Mouse (Mus musculus): ENCODE measurements around the gene Cdkl5.
"Not testable (repeated sequence)": the region's sequence is repeated elsewhere in the genome, so short reads cannot be mapped to it uniquely, and the experiment has no call there.

The Cdkl5 gene

DNA sequence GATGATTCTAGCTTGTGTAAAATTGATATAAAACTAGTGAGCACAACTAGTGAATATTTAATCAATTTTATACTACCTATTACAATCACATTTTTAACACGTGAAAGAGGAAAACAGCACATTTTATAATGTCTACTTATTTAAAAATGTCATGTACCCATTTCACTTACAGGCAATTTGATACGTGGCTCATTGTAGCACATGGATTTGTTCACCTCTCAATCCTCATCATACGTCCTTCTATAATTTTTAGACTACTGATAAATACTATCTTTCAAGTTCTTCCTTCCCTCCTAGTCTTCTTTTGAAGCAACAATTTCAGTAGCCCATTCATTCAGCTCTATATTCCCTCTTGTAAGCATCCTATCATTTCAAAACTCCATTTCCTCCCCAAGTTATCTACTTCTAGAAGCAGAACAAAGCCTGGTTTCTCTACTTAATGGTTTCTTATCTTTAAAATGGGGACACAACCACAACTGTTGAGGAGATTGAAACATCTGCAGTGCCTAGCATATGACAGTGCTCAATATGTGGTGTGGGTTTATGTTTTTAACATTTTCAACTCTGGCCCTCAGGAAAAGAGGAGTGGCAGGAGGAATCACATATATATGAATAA lies 75.4 kb downstream of the Cdkl5 start:
- peak in 1 of 2 experiments; percentile 11 for DNase-seq (ENCODE audit: inconsistent age in 2 of 2, low spot score in 1 of 2)

DNA sequence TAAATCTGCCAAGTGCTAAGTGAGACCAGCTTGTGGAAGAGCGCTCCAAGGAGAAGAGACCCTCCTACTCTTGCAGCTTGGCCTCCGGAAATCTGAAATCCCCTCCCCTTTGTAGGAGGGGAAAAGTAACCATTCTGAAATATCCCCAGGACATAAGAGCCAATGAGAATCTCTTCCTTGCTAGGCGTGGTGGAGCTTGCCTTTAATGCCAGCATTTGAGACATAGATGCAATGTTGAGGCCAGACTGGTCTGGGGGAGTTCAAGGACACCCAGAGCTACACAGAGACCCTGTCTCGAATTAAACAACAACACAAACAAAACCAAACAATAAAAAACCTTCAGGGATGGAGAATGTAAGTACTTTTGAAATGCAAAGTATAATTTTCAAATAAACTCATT lies 87.6 kb downstream of the Cdkl5 start, which contains the start of gene Gja6:
Gene Gja6, minus strand, starts transcription at position 101 of the 400 bp plus-strand sequence.
- DNase-seq (ENCODE audit: inconsistent age in 2 of 2, low spot score in 1 of 2): no peak

DNA sequence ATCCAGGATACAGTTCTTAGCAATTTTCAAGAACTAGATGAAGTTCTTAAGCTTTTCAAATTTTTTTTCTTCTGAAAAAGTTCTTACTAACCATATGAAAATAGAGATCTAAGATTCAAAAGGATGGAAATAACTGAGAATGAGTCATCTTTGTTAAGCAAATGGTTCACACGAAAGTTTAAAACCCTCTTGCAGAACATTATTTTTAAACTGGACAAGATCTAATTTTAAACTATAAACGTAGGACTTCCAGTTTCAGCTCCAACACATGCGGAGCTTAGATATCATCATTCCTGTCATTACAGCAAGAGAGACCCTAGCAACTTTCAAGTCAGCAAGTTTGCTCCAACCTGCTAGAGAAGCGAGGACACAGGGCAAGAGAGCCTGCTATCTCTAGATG lies 88.0 kb downstream of the Cdkl5 start:
- DNase-seq (ENCODE audit: inconsistent age in 2 of 2, low spot score in 1 of 2): no peak

DNA sequence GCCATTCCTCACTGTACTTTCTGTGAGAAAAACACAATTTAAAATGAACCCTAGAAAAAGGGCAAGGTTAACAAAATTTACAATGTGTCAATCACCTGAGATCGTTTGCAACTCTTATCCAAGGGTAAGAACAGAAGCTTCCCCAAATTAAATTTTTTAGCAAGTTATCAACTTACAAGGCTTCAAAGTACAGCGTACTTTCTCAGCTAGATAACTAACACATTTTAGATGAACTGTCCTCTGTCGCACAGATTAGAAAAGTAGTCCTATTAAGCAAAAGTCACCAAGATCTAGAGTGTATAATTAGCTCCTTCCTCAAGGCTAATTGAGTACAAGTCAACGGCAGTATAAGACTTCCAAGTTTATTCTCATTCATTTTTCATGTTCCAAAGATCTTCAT lies 88.6 kb downstream of the Cdkl5 start:
- no peak for DNase-seq (ENCODE audit: inconsistent age in 2 of 2, low spot score in 1 of 2)

DNA sequence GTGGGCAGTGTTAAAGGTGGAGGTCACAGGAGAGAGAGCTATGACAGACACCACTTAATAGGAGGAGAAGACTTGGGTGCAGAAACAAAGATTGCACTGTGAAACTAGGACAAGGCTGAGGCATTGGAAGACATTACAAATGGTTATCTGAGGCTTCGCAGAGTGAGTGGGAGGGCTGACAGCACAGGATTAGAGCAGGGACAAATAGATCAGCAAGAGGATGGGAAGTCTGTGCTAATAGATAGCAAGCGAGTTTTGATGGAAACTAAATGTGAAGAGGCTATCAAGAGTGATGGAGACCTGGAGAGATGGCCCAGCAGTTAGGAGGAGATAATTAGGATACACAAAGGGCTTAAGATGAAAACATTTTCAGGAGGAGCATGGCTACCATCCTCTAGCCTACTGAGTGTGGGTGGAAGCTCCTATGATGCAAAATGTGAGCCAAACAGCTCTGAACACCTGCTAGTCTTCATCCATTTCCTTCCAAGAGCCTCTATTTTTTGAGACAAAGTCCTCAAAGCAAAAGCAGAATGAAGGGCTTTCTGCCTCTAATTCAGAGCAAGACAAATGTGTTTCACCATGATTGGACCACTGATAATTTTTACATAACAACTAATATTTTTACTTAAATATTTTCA lies 89.3 kb downstream of the Cdkl5 start:
- peak in 1 of 2 experiments; percentile 46 for DNase-seq (ENCODE audit: inconsistent age in 2 of 2, low spot score in 1 of 2)

DNA sequence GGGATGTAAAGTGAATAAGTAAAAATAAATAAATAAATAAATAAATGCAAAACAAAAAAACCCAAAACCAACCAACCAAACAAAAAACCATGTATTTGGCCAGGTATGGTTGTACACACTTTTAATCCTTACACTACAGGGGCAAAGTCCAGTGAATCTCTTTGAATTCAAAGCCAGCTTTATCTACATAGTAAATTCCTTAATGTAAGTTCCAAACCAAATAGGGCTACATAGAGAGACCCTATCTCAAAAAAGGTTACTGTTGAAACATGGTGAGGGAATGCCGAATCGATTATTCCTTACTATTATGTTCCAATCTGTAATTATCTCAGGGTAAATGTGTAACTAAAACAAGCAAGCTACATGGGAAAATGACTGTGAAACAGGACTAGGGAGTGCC lies 93.4 kb downstream of the Cdkl5 start:
- no peak for DNase-seq (ENCODE audit: inconsistent age in 2 of 2, low spot score in 1 of 2)

DNA sequence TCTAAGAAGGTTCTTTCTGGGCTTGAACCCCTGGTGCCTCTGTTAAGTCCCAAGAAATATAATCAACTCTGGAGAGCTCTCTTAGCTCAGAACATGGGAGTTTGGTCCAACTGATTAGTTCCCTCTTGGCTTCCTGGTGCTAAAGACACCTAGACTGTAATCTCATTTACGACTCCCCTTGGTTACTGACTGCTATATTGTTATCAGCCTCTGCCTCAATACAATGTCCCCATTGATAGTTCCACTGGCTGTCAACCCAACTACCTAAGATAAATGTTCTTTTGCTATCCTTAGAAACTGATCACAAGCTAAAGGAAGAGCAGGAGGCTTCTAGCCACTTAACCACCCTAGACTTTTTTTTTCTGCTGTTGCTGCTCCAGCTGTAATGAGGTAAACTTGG lies 102.4 kb downstream of the Cdkl5 start:
- DNase-seq (ENCODE audit: inconsistent age in 2 of 2, low spot score in 1 of 2): no peak

DNA sequence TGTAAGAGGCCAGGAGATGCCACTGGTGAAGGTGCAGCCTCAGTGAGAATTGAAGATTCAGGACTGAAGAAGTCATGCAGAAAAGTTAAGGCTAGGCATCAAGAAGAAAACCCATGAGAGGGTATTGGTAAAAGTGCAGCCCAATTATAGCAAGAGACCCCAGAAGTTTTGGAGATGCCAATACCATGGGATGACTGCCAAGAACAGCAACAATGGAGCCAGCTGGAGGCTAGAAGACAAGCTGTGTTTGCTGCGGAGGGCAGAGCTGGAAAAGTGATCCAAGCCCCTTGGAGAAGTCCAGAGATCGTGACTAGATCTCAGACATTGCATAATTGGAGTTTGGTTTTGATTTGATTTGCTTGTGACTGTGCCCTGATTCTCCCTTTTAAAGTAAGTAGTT lies 108.2 kb downstream of the Cdkl5 start:
- DNase-seq (ENCODE audit: inconsistent age in 2 of 2, low spot score in 1 of 2): no peak

DNA sequence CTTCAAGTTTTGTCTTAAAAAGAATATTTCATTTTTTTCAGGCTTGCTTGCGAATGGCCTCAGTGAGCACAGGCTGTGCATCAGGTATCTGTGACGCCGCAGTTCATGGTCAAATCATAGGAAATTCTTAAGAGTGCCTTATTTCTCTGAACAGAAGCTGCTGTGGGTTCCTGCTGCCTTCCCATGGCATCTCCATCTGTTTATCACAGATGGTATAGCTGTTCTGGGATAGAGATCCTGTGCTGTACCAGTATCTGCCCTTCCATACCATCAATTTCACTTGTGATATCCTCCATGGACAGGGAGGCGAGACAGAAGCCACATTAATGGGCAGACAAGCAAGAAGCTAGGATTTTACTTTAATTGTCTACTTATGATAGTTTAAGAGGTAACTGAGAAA lies 127.9 kb downstream of the Cdkl5 start:
- no peak for DNase-seq (ENCODE audit: inconsistent age in 2 of 2, low spot score in 1 of 2)

DNA sequence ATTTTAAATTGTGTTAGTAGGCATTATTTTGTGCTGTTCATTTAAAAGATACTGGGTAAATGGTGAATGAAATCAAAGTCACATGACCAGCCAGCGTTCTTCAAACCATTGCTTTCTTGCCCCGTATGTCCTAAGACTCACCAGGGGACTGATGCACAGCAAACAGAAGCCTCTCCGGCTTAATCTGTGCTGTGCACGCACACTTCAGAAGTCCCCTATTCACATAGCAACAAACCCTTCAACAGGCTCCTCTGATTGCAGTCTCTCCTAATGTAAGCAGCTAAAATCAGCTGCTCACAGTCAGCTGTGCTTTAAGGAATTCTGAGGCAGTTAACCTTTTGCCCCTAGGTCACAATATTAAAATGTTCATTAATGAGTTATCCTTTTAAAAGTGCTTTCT lies 129.5 kb downstream of the Cdkl5 start:
- no peak for DNase-seq (ENCODE audit: inconsistent age in 2 of 2, low spot score in 1 of 2)

DNA sequence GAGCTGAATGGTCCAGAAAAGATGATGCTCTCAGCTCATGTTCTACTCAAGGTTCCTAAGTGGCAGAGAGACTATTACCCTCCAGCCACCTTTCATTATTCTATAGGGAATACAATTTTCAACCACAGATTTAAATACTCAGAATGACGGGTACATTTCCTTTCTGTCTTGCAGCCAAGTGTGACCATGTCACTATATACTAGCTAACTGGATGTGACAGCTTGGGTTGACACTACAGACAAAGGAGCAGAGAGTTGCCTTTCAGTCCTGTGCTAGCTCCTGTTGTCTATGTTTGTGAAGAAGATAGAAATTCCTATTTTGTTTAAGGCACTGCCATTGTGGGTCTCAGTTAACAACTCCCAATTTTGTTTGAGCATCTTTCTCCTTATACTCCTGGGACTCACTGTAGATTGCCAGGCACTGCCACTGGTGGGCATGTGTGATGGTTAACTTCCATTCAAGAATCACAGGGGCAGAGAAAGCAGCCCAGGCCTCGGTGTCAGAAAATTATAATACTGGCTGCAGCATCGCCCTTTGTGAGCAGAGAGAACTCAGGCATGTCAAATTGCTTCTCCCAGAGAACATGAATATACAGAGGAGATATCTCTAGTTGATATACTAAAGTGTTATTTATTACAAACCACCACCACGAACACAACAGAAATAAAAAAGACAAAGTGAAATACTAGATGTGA lies 130.7 kb downstream of the Cdkl5 start:
- no peak for DNase-seq (ENCODE audit: inconsistent age in 2 of 2, low spot score in 1 of 2)

DNA sequence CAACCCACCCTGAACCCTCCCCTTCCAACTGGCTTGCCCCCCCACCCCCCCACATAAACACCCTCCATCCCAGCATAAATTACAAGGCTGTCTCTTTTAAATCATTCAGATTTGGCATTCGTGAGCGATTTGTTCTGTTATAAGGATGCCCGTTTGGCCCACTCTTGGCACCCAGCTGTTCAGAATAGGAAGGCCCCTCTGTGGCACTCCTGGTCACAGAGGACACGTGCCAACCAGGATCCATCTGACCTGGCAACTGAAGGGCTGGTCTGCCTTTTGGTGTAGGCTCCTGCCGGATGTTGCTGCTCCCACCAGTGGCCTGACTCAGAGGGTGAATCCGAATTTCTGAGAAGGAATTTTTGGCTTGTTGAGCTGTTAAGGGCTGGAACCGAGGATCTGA lies 186.3 kb downstream of the Cdkl5 start:
- no peak for DNase-seq (ENCODE audit: inconsistent age in 2 of 2, low spot score in 1 of 2)

DNA sequence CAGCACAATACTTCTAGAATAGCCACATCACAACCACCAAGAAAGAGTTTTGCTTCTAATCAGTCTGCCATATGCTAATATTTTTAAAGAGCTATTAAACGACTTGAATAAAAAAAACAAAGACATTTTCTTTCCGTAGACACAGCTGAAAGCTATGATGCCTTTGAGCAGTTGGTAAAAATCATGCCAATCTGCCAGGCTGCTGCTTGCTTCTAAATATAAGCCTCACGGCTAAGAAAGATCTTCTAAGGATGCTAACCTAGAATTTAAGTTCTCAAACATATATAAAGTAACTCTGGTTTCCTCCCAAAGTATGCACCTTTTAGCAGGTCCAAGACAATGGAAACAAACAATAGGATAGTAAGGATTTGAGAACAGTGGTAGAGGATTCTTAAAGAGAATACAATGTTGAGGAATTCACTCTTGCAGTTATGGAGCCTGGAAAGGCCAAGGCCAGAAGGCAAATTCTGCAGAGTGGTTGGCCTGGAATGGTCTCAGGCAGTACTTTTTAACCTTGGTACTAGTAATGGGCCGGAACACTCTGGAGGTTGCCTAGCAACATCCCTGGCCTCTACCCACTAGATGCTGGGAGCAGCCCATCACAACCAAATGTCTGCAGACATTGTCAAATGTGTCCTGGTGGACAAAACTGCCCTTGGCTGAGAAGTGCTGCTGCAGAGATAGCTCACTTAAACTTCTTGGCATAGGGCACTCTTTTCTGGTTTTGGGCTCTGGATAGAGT lies 189.9 kb downstream of the Cdkl5 start:
- DNase-seq (ENCODE audit: inconsistent age in 2 of 2, low spot score in 1 of 2): peak; percentile 73 to 76

DNA sequence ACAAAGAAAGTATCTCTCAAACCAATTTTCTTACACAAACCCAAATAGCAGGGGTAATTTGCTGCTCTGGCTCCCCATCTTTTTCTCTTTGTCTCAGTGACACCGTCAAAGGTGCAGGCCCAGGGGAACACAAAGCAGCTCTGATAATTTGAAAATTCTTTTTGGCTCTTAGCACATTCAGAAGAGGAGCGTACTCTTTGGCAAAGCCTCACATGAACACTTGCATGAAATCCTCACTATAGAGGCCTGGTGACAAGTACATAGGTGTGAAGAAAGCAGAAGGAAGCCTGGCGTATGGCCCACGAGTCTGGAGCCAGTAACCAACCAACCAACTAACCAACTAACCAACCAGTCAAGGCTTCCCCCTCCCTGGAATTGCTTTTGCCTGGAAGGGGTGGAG lies 199.6 kb downstream of the Cdkl5 start:
- no peak for DNase-seq (ENCODE audit: inconsistent age in 2 of 2, low spot score in 1 of 2)

DNA sequence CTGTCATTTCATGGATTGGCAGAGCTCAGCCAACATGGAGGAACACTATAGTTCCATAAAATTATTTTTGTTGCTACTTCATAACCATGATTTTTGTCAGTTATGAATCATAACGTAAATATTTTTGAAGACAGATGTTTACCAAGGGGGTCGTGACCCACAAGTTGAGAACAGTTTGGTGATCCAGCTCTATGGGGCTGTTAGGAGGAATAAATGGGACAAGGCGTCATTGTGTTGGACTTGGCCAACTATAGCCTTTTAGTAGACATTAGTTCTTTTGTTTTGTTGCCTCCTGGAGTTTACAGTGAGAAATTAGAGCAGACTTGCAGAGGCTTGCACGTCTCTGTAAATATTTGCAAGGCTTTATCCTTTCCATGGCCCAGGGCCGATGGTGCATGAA lies 212.2 kb downstream of the Cdkl5 start:
- no peak for DNase-seq (ENCODE audit: inconsistent age in 2 of 2, low spot score in 1 of 2)

DNA sequence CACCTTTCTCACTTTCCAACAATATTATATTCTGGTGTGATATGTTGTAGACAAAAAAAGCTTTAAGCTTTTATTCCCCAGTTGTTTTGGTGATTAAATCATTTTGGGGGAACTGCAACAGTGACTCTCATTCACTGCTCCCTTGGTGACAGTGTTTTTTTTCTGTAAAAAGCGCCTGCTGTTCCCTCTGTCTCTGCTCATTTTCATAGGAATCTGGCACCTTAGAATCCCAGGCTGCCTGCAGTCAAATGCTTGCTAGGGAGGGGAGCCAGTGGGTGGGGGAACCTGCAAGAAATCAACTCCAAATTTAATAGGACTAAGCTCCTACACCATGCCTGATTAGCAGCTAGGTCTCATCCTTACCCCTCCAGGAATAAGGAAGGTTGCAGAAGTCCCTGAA lies 221.5 kb downstream of the Cdkl5 start:
- no peak for DNase-seq (ENCODE audit: inconsistent age in 2 of 2, low spot score in 1 of 2)

DNA sequence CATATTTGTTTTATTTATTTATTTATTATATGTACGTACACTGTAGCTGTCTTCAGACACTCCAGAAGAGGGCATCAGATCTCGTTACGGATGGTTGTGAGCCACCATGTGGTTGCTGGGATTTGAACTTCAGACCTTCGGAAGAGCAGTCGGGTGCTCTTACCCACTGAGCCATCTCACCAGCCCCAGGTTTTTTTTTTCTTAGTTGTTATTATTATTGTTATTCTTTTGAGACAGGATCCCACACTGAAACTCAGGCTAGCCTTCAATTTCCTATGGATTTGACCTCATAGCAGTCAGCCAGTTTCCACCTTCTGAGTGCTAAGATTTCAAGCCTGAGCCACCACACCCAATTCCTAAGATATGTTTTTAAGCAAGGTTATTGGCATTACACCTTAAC lies 224.9 kb downstream of the Cdkl5 start:
- not testable (repeated sequence) for DNase-seq (ENCODE audit: inconsistent age in 2 of 2, low spot score in 1 of 2)

DNA sequence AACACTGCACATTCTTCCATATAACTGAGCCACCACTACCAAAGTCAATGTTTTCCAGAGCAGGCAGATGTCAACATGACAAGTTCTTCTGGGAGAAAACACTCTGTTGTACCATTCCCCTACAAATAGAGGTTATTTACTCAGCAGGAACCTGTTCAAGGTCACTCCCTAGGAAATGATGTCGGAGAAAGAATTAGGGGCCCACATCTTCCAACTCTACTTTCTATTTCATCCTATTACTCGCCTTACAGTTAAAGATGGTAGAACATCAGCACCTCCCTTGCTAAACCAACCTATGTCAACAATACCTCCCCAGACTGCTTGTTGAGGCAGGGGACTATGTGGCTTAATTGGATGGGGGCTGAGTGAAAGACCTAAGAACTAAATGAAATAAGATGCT lies 226.8 kb downstream of the Cdkl5 start, which contains the start of gene Rs1:
Gene Rs1, plus strand, starts transcription at position 301 of the 400 bp plus-strand sequence.
- DNase-seq (ENCODE audit: inconsistent age in 2 of 2, low spot score in 1 of 2): no peak

DNA sequence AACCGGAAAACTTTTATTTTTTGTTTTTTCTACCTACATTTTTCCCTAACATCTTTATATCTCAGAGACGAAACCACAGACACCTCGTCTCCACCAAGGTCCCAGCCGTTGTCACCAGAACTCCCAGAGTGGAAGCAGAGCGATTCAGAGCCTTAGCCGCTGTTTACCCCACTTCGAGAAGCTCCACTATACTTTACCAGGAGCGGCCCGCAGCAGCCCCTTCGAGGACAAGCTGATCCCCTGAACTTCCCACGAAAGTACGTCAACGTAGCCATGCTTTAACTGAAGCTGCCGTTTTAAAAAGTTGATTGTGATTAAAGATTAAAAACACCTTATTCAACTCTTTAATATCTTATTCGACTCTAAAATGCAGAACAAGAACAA lies 228.3 kb downstream of the Cdkl5 start:
- DNase-seq (ENCODE audit: inconsistent age in 2 of 2, low spot score in 1 of 2): no peak

DNA sequence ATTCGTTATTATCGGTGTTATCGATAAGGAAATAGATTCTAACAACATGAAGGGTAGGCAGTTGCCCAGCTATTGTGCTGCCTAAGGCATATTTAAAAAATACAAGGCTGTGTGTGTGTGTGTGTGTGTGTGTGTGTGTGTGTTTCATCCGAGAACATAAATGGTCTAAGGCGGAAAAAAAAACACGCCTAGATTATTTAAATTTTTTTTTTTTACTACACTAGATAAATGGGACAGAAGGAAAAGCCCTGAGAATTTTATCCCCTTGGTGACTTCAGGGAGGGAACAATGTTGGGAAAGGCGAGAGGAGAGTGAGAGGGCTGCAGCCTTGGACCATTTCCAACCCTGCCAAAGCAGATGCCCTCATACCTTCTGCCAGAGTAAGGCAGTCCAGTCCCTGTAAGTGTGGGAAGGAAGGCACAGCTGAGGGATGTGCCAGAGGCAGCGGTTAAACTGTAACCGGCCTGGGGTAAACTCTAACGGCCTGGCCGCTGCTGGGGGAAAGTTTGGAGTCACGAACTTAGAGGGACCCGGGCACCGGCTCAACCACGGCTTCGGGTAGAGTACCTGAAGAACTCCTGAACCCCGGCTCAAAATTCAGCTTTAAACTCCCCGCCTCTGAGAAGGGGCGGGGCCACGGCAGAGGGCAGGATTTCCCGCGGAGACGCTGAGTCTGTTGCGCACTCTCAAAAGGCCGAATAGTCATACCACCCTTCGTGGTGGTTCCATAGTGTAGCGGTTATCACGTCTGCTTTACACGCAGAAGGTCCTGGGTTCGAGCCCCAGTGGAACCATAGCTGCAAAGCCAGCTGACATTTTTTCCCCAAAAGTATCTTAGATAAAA lies 228.9 kb downstream of the Cdkl5 start:
- peak; percentile 92 to 98 for DNase-seq (ENCODE audit: inconsistent age in 2 of 2, low spot score in 1 of 2)

DNA sequence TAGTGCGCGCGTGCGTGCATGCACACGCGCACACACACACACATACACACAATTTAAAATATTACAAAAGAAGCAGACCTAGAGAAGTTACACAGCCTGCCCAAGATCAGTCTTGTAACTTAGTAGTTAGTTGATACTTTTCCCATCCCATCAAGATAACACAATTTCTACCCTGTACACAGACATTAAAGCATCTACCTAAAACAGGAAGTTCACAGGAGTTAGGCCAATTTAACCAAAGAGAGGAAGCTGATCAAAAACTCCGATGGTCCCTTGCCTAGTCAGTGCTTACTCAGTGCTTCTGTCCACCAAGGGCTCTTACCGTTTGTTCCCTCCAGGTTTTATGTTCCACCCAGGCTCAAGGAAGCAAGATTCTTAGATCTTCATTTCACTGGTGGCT lies 243.7 kb downstream of the Cdkl5 start:
- no peak for DNase-seq (ENCODE audit: inconsistent age in 2 of 2, low spot score in 1 of 2)

Data from adrenal gland, adult (tissue).